Mouse (Mus musculus): Measurements from ENCODE around the gene Acot7. TPM values are rescaled to one million over a fixed set of nuclear protein-coding genes. Genes with fewer than 3 reads are reported as not detected.

The Acot7 gene
- total RNA-seq, 4 experiments from 2014 or later = 297 to 327 (median 321) TPM

- DNase-seq (ENCODE audit: low spot score in 2 of 2) = no peak
These were observed 1.2 kb downstream of the Acot7 start for GRCm38 (mm10) chr4:152178916-152179705.

- DNase-seq (ENCODE audit: low spot score in 2 of 2) = no peak
These were observed 2.2 kb downstream of the Acot7 start for GRCm38 (mm10) chr4:152179946-152180660.

GRCm38 (mm10) chr4:152182205-152182604 is 4.3 kb downstream of the Acot7 start:
- DNase-seq (ENCODE audit: low spot score in 2 of 2) = no peak

DNA sequence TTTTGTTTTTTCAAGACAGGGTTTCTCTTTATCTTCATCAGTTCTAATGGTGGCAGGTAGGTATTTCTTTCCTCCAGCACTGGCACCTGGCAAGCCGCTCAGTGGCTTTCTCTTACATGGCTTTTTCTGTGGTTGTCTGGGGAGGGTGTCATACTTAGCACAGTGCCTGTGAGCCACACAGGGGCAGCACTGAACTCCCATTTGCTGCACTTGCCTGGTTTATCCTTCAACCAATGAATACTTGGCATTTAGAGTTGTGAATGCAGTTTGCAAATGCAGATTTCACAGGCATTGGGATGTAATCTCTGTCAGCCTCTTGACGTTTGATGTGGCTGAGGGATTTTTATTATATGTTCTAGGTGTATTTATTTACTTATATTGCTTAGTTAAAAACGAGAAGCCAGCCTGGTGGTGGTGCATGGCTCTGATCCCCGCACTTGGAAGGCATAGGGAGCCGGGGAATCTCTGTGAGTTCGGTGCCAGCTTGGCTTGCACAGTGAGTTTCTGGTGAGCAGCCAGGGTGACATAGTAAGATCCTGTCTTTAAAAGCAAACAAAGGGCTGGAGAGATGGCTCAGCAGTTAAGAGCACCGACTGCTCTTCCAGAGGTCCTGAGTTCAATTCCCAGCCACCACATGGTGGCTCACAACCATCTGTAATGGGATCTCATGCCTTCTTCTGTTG is 6.6 kb downstream of the Acot7 start:
- DNase-seq (ENCODE audit: low spot score in 2 of 2) = no peak

GRCm38 (mm10) chr4:152185137-152185509 is 7.2 kb downstream of the Acot7 start:
- DNase-seq (ENCODE audit: low spot score in 2 of 2) = no peak

GRCm38 (mm10) chr4:152185510-152186204 is 7.7 kb downstream of the Acot7 start:
- no peak for DNase-seq (ENCODE audit: low spot score in 2 of 2)

DNA sequence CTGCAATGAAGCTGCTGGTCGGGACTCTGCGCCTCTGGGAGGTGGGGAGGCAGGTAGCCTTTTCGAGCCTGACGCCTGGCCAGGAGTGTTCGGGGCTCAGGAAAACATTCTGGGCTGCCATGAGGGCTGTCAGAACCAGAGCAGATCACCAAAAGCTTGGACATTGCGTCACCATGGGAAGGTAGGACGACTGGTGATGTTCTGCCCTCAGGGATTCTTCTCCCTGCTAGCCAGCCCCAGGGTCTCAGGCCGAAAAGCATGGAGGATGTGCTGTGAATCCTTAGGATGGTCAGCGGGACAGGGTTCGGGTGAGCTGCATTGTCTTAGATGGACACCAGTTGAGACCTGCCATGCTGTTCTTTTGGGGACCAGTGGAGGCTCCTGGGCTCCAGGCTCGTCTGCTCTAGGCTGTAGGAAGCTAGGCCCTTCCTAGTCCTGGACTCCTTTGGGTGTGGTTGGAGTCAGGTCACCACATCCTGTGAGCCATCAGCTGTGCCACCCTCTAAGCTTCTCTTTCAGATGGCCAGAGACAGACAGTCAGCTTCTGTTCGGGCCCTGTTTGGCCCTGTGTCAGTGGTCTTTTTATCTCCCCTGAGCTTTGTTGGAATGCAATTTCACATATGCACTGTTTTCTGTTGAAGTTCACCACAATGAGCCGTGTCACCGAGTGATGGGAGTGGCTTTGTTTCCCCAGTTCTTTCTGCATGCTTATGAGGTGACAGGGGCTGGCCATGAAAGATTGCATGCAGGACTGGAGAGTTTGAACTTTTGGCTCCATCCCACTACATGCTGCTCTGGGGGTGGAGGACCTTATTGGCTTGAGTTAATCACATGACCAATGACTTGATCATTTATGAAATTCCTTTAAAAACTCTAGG is 8.5 kb downstream of the Acot7 start:
- no peak for DNase-seq (ENCODE audit: low spot score in 2 of 2)

DNA sequence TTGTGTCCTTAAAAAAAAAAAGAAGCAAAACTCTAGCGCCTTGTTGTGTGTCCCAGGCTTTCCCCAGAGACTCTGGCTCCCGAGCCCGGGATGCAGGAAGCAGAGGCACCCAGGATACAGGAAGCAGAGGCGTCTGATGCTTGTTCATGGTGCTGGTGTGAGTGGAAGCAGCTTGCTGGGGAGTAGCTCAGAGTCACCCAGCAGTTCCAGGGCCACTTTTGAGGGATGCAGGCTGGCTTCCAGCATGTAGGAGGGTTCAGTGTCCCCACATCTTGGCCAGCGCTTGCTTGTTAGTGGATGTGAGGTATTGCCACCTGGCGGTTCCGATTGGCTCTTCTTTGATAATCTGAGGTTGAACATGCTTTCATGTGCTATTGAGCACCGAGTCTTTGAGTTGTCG is 9.2 kb downstream of the Acot7 start:
- no peak for DNase-seq (ENCODE audit: low spot score in 2 of 2)

DNA sequence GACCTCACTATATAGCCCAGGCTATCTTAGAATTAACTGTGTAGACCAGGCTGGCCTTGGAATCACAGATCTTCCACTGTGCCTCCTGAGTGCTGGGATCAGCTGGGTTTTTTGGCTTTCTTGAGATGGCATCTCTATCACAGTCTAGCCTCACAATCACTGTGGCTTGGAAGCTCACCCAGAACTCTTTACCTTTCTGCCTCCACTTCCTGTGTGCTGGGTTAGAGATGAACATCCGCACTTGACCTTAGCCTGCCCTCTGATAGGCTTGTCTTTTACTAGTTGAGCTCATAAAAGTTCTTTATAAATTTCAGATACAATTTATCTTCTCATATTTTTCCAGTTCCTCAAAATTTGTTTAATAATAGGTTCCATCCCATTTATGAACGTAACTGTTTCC is 10.7 kb downstream of the Acot7 start:
- DNase-seq (ENCODE audit: low spot score in 2 of 2) = no peak

- DNase-seq (ENCODE audit: low spot score in 2 of 2) = no peak
These were observed 11.1 kb downstream of the Acot7 start for GRCm38 (mm10) chr4:152189071-152189470.

- DNase-seq (ENCODE audit: low spot score in 2 of 2) = no peak
These were observed 11.8 kb downstream of the Acot7 start for GRCm38 (mm10) chr4:152189691-152190090.

DNA sequence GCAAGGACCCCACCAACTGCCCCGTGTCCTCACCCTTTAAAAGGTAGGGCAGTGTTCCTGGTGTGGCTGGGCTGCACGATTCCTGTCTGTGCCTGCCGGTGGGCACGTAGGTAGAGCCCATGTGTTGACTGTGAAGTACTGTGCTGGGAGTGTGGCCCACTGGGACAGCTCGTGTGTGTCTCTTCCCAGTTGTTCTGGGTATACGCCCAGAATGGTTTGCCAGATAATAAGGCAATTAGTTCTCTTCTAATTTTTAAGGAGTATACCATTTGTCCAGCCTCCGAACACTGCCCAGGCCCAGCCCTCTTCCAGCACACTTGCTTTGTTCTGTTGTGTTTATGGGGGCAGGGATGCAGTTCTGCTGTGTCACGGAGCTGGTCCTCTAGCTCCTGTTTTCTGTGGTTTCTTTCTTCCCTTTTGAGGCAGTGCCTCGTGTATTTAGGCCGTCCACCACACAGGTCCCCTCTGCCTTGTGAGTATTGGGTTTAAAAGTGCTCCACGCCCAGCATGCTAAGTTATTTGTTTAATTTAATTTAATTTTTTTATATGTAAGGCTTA is 12.2 kb downstream of the Acot7 start:
- DNase-seq (ENCODE audit: low spot score in 2 of 2) = no peak

DNA sequence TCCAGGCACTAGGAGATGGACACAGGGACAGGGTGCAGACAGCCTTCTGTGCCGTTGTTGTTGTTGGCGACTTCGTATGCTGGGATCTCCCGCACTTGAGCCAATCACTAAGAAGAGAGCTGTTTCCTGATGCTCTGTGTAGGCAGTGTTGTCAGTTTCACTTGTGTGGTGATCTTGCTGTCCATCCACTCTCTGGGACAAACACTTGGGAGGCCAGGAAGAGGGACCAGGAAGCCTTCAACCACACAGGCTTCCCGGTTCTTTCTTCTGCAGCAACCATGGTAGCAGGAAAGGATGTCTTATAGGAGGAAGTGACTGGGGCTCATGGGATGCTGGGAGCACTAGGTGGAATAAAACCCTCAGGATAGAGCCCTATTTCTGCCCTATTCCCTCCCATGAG is 12.8 kb downstream of the Acot7 start:
- no peak for DNase-seq (ENCODE audit: low spot score in 2 of 2)

DNA sequence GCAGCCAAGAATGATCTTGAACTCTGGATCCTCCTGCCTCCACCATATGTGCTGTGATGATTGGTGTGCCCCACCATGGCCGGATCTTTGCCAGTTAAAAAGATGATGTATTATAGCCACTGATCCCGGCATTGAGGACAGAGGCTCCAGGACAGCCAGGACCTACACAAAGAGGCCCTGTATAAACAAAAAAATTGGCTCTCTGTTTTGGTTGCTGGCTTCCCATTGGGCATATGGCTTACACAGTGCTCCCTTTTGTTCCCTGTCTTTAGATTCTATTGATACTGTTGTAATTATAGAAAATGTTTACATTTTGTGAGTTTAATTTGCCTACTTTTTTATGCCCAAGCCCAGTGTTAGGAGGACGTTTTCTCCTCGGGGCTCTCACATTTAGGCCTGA is 14.6 kb downstream of the Acot7 start:
- no peak for DNase-seq (ENCODE audit: low spot score in 2 of 2)

GRCm38 (mm10) chr4:152194476-152195175 is 16.7 kb downstream of the Acot7 start:
- no peak for DNase-seq (ENCODE audit: low spot score in 2 of 2)

DNA sequence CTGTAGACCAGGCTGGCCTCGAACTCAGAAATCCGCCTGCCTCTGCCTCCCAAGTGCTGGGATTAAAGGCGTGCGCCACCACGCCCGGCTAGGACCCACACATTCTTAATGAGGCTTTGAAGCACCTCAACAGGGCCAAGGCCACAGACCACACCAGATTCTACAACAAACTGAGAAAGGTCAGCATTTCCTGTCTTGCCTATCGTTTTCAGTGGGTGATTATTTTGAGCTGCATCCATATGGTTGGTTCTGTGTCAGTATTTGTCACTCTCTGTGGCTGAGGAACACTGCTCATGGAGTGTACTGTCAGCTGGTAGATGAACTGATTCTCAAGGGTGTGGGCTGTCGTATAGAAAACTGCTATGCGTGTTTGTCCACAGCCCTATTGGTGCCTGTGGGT is 18.3 kb downstream of the Acot7 start:
- no peak for DNase-seq (ENCODE audit: low spot score in 2 of 2)

DNA sequence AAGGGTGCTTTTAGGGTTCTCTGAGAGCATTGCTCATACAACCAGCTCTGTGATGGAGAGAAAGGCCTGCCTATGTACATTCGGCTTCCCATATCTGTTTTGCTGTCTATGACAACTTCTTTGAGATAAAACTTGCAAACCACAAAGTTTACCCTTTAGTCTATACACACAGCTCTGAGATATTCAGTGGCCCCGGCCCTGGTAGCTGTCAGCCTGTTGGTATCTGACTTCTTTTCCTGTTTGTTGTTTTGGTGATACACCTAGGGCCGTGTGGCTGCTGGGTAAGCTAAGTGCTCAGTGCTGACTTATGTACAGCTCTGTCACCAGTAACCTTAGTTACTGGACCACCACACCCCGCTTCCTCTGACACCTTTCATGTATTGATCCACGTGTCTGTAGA is 19.6 kb downstream of the Acot7 start:
- no peak for DNase-seq (ENCODE audit: low spot score in 2 of 2)

- DNase-seq (ENCODE audit: low spot score in 2 of 2) = no peak
These were observed 21.7 kb downstream of the Acot7 start for GRCm38 (mm10) chr4:152199617-152200016.

GRCm38 (mm10) chr4:152201492-152201891 is 23.6 kb downstream of the Acot7 start:
- DNase-seq (ENCODE audit: low spot score in 2 of 2) = no peak

DNA sequence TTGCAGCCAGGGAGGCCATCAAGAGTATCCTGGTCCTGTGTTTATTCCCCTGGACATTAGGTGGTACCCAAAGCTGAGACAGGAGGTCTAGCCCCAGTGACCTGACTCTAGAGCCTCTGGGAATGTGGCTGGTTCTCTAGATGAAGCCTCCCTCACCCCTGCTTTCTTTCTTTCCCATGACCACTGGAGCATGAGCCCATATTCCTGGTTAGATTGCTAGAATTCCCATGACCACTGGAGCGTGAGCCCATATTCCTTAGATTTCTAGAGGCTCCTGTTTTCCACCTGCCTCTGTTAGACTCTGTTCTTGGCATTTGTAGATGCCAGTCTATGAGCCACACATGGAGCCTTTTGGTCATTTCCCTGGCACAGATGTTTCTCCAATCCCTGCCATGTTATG is 24.5 kb downstream of the Acot7 start:
- DNase-seq (ENCODE audit: low spot score in 2 of 2) = no peak

Measured in layer of hippocampus, adult 8-10 months (tissue).